Mouse (Mus musculus) gastrocnemius, adult 2 months (tissue): ENCODE measurements around the gene Fancg. TPM values are rescaled to one million over a fixed set of nuclear protein-coding genes. Genes with fewer than 3 reads are reported as not detected.

ENCODE experiments used
- DNase-seq: peaks from one replicate; pipeline ENCODE4 v3.0.0; 2022
- H3K27ac ChIP-seq: fragments of 200-600 bp; 2 replicates; pipeline ENCODE4 v1.8.1; 2022; ENCODE audit warnings: mild to moderate bottlenecking
- H3K4me3 ChIP-seq: fragments of 200-600 bp; 2 replicates; pipeline ENCODE4 v1.8.1; 2022; ENCODE audit warnings: mild to moderate bottlenecking, moderate library complexity
- CTCF ChIP-seq: fragments of 200-600 bp; IDR thresholded peaks from 2 replicates; pipeline ENCODE4 v1.8.1; 2022; ENCODE audit warnings: antibody characterized with exemption, mild to moderate bottlenecking, moderate library complexity
- intact Hi-C: fragments of 180-260 bp; cut with DNase I; formaldehyde crosslinking; loops from one replicate; pipeline ENCODE4 v1.15.1; 2025
- total RNA-seq, 2 experiments: library from RNA; stranded (reverse); gene quantifications; 2 replicates each; pipeline ENCODE4 v1.2.3; 2021

Gene Fancg
- total RNA-seq, 2 experiments from 2014 or later, result 0.84 to 1.2 TPM

- intact Hi-C loops, result no loop called here
- TF ChIP-seq CTCF, result no peak
- no peak within 1 kb of the TSS for H3K4me3 ChIP-seq
- no peak for DNase-seq
- no peak within 1 kb of the TSS for H3K27ac ChIP-seq
Observed at GRCm38 (mm10) chr4:42969304-42969703, 41.0 kb downstream of the Fancg start, which contains the start of gene 1700022I11Rik. Gene 1700022I11Rik (plus strand): TSS chr4:42969604.

GRCm38 (mm10) chr4:42965039-42965719 lies 45.1 kb downstream of the Fancg start:
- Histone ChIP-seq H3K27ac (no peak overlapping the region), H3K4me3 (peak overlapping the region; percentile 39)
- intact Hi-C loops, result loop anchor here (1.0 kb wide), 1 partner anchor 88 kb away; no protein-coding TSS in a partner anchor
- peak; percentile 86 for TF ChIP-seq CTCF
- DNase-seq, result peak; percentile 31

- H3K27ac ChIP-seq, result no peak overlapping the region
- peak; percentile 40; the same call in 1 of the 2 replicates for TF ChIP-seq CTCF
- intact Hi-C loops, result no loop called here
- DNase-seq, result no peak
- no peak overlapping the region for H3K4me3 ChIP-seq
Observed at GRCm38 (mm10) chr4:42963480-42963879, 46.8 kb downstream of the Fancg start.

GRCm38 (mm10) chr4:42961592-42961991 lies 48.7 kb downstream of the Fancg start:
- no peak overlapping the region for H3K4me3 ChIP-seq
- H3K27ac ChIP-seq, result no peak overlapping the region
- intact Hi-C loops, result no loop called here
- DNase-seq, result peak; percentile 68
- peak; percentile 80 for TF ChIP-seq CTCF

GRCm38 (mm10) chr4:42959382-42959781 lies 50.9 kb downstream of the Fancg start:
- H3K27ac ChIP-seq, result peak overlapping the region; percentile 100
- intact Hi-C loops, result loop anchor here (10.0 kb wide), 1 partner anchor 1205 kb away; the partner anchor contains the start of genes Galt and Sigmar1
- no peak overlapping the region for H3K4me3 ChIP-seq
- TF ChIP-seq CTCF, result no peak
- peak; percentile 59 for DNase-seq

- TF ChIP-seq CTCF, result no peak
- peak overlapping the region; percentile 100 for H3K27ac ChIP-seq
- peak; percentile 54 for DNase-seq
- peak overlapping the region; percentile 93 for H3K4me3 ChIP-seq
- intact Hi-C loops, result loop anchor here (10.0 kb wide), 1 partner anchor 1204 kb away; the partner anchor contains the start of genes Galt and Sigmar1
Observed at GRCm38 (mm10) chr4:42958942-42959341, 51.4 kb downstream of the Fancg start.

GRCm38 (mm10) chr4:42957979-42958378 lies 52.3 kb downstream of the Fancg start:
- intact Hi-C loops, result loop anchor here (10.0 kb wide), 1 partner anchor 1203 kb away; the partner anchor contains the start of genes Galt and Sigmar1

GRCm38 (mm10) chr4:42957306-42957705 lies 53.0 kb downstream of the Fancg start:
- Histone ChIP-seq H3K4me3 (peak overlapping the region; percentile 93), H3K27ac (peak overlapping the region; percentile 100)
- intact Hi-C loops, result loop anchor here (10.0 kb wide), 1 partner anchor 1203 kb away; the partner anchor contains the start of genes Galt and Sigmar1
- TF ChIP-seq CTCF, result no peak
- peak; percentile 18 for DNase-seq

More at GRCm38 (mm10) chr4:42957979-42958378, 52.3 kb downstream of the Fancg start:
- Histone ChIP-seq H3K4me3 (peak overlapping the region; percentile 93), H3K27ac (peak overlapping the region; percentile 100)
- TF ChIP-seq CTCF, result no peak
- DNase-seq, result peak; percentile 47

GRCm38 (mm10) chr4:42956581-42956980 lies 53.7 kb downstream of the Fancg start:
- no peak for TF ChIP-seq CTCF
- no peak for DNase-seq
- Histone ChIP-seq H3K4me3 (peak overlapping the region; percentile 93), H3K27ac (peak overlapping the region; percentile 100)
- intact Hi-C loops, result loop anchor here (10.0 kb wide), 1 partner anchor 1202 kb away; the partner anchor contains the start of genes Galt and Sigmar1

- Histone ChIP-seq H3K27ac (peak overlapping the region; percentile 100), H3K4me3 (peak overlapping the region; percentile 93)
- intact Hi-C loops, result loop anchor here (10.0 kb wide), 1 partner anchor 1200 kb away; the partner anchor contains the start of genes Galt and Sigmar1
- DNase-seq, result peak; percentile 52
- TF ChIP-seq CTCF, result peak; percentile 25; the same call in 1 of the 2 replicates
Observed at GRCm38 (mm10) chr4:42955200-42955599, 55.1 kb downstream of the Fancg start.

- DNase-seq, result peak; percentile 87
- peak overlapping the region; percentile 93 for H3K4me3 ChIP-seq
- intact Hi-C loops, result loop anchor here (10.0 kb wide), 1 partner anchor 1199 kb away; the partner anchor contains the start of genes Galt and Sigmar1
- peak; percentile 98; the same call in 1 of the 2 replicates for TF ChIP-seq CTCF
- peak overlapping the region; percentile 100 for H3K27ac ChIP-seq
Observed at GRCm38 (mm10) chr4:42954297-42954696, 56.0 kb downstream of the Fancg start.

GRCm38 (mm10) chr4:42953435-42954094 lies 56.7 kb downstream of the Fancg start:
- Histone ChIP-seq H3K27ac (peak overlapping the region; percentile 100), H3K4me3 (peak overlapping the region; percentile 93)
- peak; percentile 93 for DNase-seq
- no peak for TF ChIP-seq CTCF
- intact Hi-C loops, result loop anchor here (10.0 kb wide), 1 partner anchor 1199 kb away; the partner anchor contains the start of genes Galt and Sigmar1
